Mouse (Mus musculus) liver, postnatal 0 days (tissue): ENCODE data around the gene Zfp423. TPM values are rescaled to one million over a fixed set of nuclear protein-coding genes. Genes with fewer than 3 reads are reported as not detected.

Source experiments
- ATAC-seq: fragments of 200-750 bp; cut with Nextera tagmentation; 2 replicates; pipeline ENCODE4 v1.8.0; 2017; ENCODE audit warnings: mild to moderate bottlenecking, moderate library complexity
- DNase-seq: peaks from one replicate; pipeline ENCODE4 v3.0.0-alpha.2; 2016
- H3K27ac ChIP-seq: fragments of 300-500 bp; sonication (generic); 2 replicates; pipeline ENCODE4 v1.5.1; 2014; ENCODE audit warnings: antibody characterized with exemption, moderate library complexity, mild to moderate bottlenecking, low read depth
- H3K27me3 ChIP-seq: fragments of 300-500 bp; sonication (generic); 2 replicates; pipeline ENCODE4 v1.6.1; 2014; ENCODE audit warnings: low read length, control low read depth, mixed read lengths; ENCODE audit not compliant: insufficient read depth
- H3K36me3 ChIP-seq: fragments of 300-500 bp; sonication (generic); replicated peaks from 2 replicates; pipeline ENCODE4 v1.6.1; 2014; ENCODE audit warnings: mild to moderate bottlenecking, control low read depth, low read length, moderate library complexity, mixed read lengths; ENCODE audit not compliant: insufficient read depth
- H3K4me1 ChIP-seq: fragments of 300-500 bp; sonication (generic); 2 replicates; pipeline ENCODE4 v1.6.1; 2014; ENCODE audit warnings: antibody characterized with exemption, mild to moderate bottlenecking, control low read depth; ENCODE audit not compliant: insufficient read depth
- H3K4me2 ChIP-seq: fragments of 300-500 bp; sonication (generic); 2 replicates; pipeline ENCODE4 v1.6.1; 2014; ENCODE audit warnings: low read depth, mild to moderate bottlenecking, low read length, moderate library complexity, mixed read lengths
- H3K4me3 ChIP-seq: fragments of 300-500 bp; sonication (generic); 2 replicates; pipeline ENCODE4 v1.5.1; 2014; ENCODE audit warnings: low read depth, low read length
- H3K9ac ChIP-seq: fragments of 300-500 bp; sonication (generic); replicated peaks from 2 replicates; pipeline ENCODE4 v1.6.1; 2014; ENCODE audit warnings: mild to moderate bottlenecking, moderate library complexity
- H3K9me3 ChIP-seq: fragments of 300-500 bp; sonication (generic); 2 replicates; pipeline ENCODE4 v1.6.1; 2016; ENCODE audit warnings: mild to moderate bottlenecking, control low read depth, low read length, mixed read lengths
- CTCF ChIP-seq: sonication (generic); IDR thresholded peaks from 2 replicates; pipeline ENCODE4 v1.5.1; 2016; ENCODE audit warnings: antibody characterized with exemption, low read depth
- EP300 ChIP-seq: IDR thresholded peaks from 2 replicates; pipeline ENCODE4 v1.6.1; 2016; ENCODE audit warnings: antibody characterized with exemption, low read depth, mild to moderate bottlenecking
- WGBS: fragments of 180-500 bp; shearing (Covaris S2); extraction: QIAGEN DNeasy Blood & Tissue Kit; methylation state at CpG from one replicate; pipeline ENCODE4 v1.1.7; 2014; ENCODE audit not compliant: insufficient replicate concordance; 5-methylcytosine and 5-hydroxymethylcytosine counted together
- polyA plus RNA-seq: library from polyadenylated mRNA; unstranded; fragments of >200 nt; fragmentation: Nextera tagmentation; extraction: Ambion mirVana; gene quantifications from 2 replicates; pipeline ENCODE4 v1.2.1, GENCODE M21; 2015

Gene Zfp423
- polyA plus RNA-seq, 1 experiment from 2014 or later, result 0.31 TPM

- 2% methylated on average over 43 of the region's 43 CpGs for WGBS
- TF ChIP-seq EP300, result no peak
- TF ChIP-seq CTCF, result no peak
- Histone ChIP-seq H3K9me3 (no peaks in the 10 kb centered on the region), H3K4me1 (peaks cover 18% of the 10 kb centered on the region), H3K27ac (no peak overlapping the region), H3K9ac (no peak overlapping the region), H3K27me3 (peaks cover 39% of the 10 kb centered on the region), H3K36me3 (no peaks in the 10 kb centered on the region), H3K4me2 (peak overlapping the region; percentile 46; the same call in 1 of the 2 replicates), H3K4me3 (no peak overlapping the region)
- DNase-seq (no peak), ATAC-seq (no peak)
These were observed 299.1 kb downstream of the Zfp423 start for GRCm38 (mm10) chr8:87660029-87660915.

- Histone ChIP-seq H3K4me3 (no peak overlapping the region), H3K27me3 (peaks cover 29% of the 10 kb centered on the region), H3K9ac (no peak overlapping the region), H3K27ac (no peak overlapping the region), H3K4me2 (no peak overlapping the region), H3K36me3 (no peaks in the 10 kb centered on the region), H3K4me1 (peaks cover 10% of the 10 kb centered on the region), H3K9me3 (no peaks in the 10 kb centered on the region)
- WGBS, result 41% methylated on average over 4 of the region's 4 CpGs
- TF ChIP-seq CTCF (no peak), EP300 (no peak)
- no peak for ATAC-seq
- no peak for DNase-seq
These were observed 301.9 kb downstream of the Zfp423 start for GRCm38 (mm10) chr8:87657488-87657887.

- Histone ChIP-seq H3K4me2 (peak overlapping the region; percentile 75), H3K4me3 (peak overlapping the region; percentile 37), H3K27ac (no peak overlapping the region), H3K36me3 (no peaks in the 10 kb centered on the region), H3K4me1 (peaks cover 10% of the 10 kb centered on the region), H3K9me3 (no peaks in the 10 kb centered on the region), H3K27me3 (peaks cover 23% of the 10 kb centered on the region), H3K9ac (no peak overlapping the region)
- TF ChIP-seq EP300 (no peak), CTCF (no peak)
- WGBS, result 7% methylated on average over 35 of the region's 35 CpGs
- peak; percentile 75 for DNase-seq
- peak; percentile 68; the same call in 1 of the 2 replicates for ATAC-seq
These were observed 302.7 kb downstream of the Zfp423 start for GRCm38 (mm10) chr8:87656484-87657230.

DNA sequence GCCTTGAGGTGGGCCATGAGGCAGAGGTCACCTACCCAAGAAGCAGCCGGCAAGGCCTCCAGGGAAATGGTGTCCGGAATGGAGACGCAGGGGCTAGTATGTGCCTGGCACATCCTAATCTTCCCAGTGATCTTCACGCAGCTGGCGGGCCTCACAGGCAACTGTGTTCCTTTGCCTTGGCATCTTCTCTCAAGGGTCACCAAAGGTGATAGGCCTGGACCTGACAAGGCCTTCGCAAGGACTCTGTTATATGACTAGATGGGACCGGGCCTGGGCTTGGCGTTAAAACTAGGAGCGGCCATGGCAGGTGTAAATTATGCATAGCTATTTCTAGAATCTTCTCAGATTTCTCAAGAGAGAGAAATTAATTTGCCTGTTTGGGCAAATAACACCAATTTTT is 303.4 kb downstream of the Zfp423 start:
- no peak for TF ChIP-seq EP300
- TF ChIP-seq CTCF, result no peak
- 73% methylated on average over 9 of the region's 9 CpGs for WGBS
- DNase-seq, result no peak
- Histone ChIP-seq H3K27ac (no peak overlapping the region), H3K36me3 (no peaks in the 10 kb centered on the region), H3K9me3 (no peaks in the 10 kb centered on the region), H3K4me1 (peaks cover 4% of the 10 kb centered on the region; the same call in 1 of the 2 replicates), H3K4me2 (peak overlapping the region; percentile 75; the same call in 1 of the 2 replicates), H3K4me3 (no peak overlapping the region), H3K27me3 (peaks cover 16% of the 10 kb centered on the region), H3K9ac (no peak overlapping the region)
- no peak for ATAC-seq

GRCm38 (mm10) chr8:87647781-87648180 is 311.6 kb downstream of the Zfp423 start:
- Histone ChIP-seq H3K4me1 (no peaks in the 10 kb centered on the region), H3K9ac (no peak overlapping the region), H3K9me3 (no peaks in the 10 kb centered on the region), H3K4me3 (no peak overlapping the region), H3K36me3 (no peaks in the 10 kb centered on the region), H3K27me3 (no peaks in the 10 kb centered on the region), H3K27ac (no peak overlapping the region), H3K4me2 (no peak overlapping the region)
- WGBS, result 80% methylated on average over 9 of the region's 9 CpGs
- no peak for DNase-seq
- TF ChIP-seq CTCF (no peak), EP300 (no peak)
- ATAC-seq, result no peak

DNA sequence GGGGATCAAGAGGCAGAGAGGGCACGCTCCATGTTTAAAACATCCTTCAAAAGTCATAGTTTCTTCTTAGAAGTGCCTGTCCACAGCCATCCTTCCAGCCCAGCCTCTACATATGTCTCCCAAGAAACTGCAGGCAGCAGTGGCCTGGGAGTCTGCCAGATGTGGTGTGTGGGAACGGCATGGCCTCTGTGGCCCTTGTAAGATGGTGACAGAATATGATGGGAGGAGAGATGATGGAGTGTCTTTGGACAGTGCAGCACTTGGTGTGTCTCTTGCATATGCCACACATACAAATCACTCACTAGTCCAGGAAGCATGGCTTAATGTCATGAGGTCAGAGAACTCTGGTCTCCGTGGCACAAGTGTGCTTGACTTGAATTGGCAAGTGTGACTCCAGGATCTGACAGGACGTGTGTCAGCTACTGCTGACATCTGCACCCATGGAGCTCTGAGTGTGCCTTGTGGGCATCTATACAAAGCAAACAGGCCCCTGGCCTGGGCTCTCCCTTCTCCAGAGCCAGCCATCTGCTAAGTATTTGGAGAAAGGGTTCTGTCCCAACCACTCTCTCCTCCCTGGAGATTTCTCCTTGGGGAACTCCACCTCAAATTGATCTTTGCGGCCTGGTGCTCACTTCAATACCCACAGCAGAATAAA is 313.4 kb downstream of the Zfp423 start:
- Histone ChIP-seq H3K4me3 (no peak overlapping the region), H3K4me2 (no peak overlapping the region), H3K9me3 (no peaks in the 10 kb centered on the region), H3K4me1 (no peaks in the 10 kb centered on the region), H3K27ac (no peak overlapping the region), H3K36me3 (no peaks in the 10 kb centered on the region), H3K9ac (no peak overlapping the region), H3K27me3 (no peaks in the 10 kb centered on the region)
- WGBS, result 74% methylated on average over 5 of the region's 5 CpGs
- TF ChIP-seq CTCF, result no peak
- no peak for TF ChIP-seq EP300
- ATAC-seq, result no peak
- no peak for DNase-seq
